Comparison of ENCODE assay signal across 21 mouse cellular contexts in genomic region chr10:42887040-42887439, GRCm38 (mm10). TPM values are rescaled to one million over a fixed set of nuclear protein-coding genes. Genes with fewer than 3 reads are reported as not detected.
DNase-seq lines count a peak whose midpoint lies in the region; ATAC-seq and TF ChIP-seq lines count a peak whose summit lies in the region.
"Had no signal": no experiment of that assay in that cellular context is flagged by ENCODE, and none has a peak within 500 bp of the region (broad histone marks: within the 10 kb centered on the region; RNA-seq: fewer than 3 reads in every experiment).

No protein-coding gene starts in this region.

- no peak for TF ChIP-seq CTCF in thymus, adult 2 months (IDR thresholded peaks at IDR 0.05; ENCODE audit: borderline replicate concordance, control insufficient read depth, extremely low read depth, insufficient read depth, low read length, poor library complexity)

- peak overlapping the region; percentile 48; the same call in 1 of the 2 replicates for H3K27ac ChIP-seq in forebrain, embryonic 10.5 days
- H3K27ac ChIP-seq in forebrain, embryonic 16.5 days (ENCODE audit: low read length), result no peak overlapping the region
- peak overlapping the region; percentile 82 for H3K27ac ChIP-seq in thymus, adult 2 months (ENCODE audit: control insufficient read depth, insufficient read depth, low read length)
- no peak overlapping the region for H3K27ac ChIP-seq in hindbrain, embryonic 12.5 days
- H3K27ac ChIP-seq: heart, embryonic 15.5 days; hindbrain, embryonic 10.5 days; intestine, embryonic 15.5 days; layer of hippocampus, adult 2 months; left cerebral cortex, adult 2 months; limb, embryonic 12.5 days; liver, embryonic 13.5 days; lung, embryonic 15.5 days had no signal

- ATAC-seq in forebrain, embryonic 16.5 days, result no peak
- no peak for ATAC-seq in hindbrain, embryonic 12.5 days (ENCODE audit: low FRiP score)
- ATAC-seq: intestine, embryonic 15.5 days; midbrain, embryonic 16.5 days had no signal

- H3K9me3 ChIP-seq in forebrain, embryonic 10.5 days, result no peaks in the 10 kb centered on the region
- no peaks in the 10 kb centered on the region for H3K9me3 ChIP-seq in forebrain, embryonic 16.5 days (ENCODE audit: control insufficient read depth, low read length)
- no peaks in the 10 kb centered on the region for H3K9me3 ChIP-seq in hindbrain, embryonic 12.5 days (replicated peaks)
- H3K9me3 ChIP-seq: heart, embryonic 15.5 days; hindbrain, embryonic 10.5 days; intestine, embryonic 15.5 days; limb, embryonic 12.5 days; liver, embryonic 13.5 days; lung, embryonic 15.5 days had no signal

- no peak overlapping the region for H3K9ac ChIP-seq in forebrain, embryonic 16.5 days (replicated peaks; ENCODE audit: low read depth, low read length)
- no peak overlapping the region for H3K9ac ChIP-seq in hindbrain, embryonic 12.5 days
- H3K9ac ChIP-seq: heart, embryonic 15.5 days; intestine, embryonic 15.5 days; limb, embryonic 12.5 days; liver, embryonic 13.5 days; lung, embryonic 15.5 days had no signal

- 15% methylated on average over 6 of the region's 6 CpGs for WGBS in forebrain, embryonic 10.5 days
- 7% methylated on average over 6 of the region's 6 CpGs for WGBS in forebrain, embryonic 16.5 days
- under 1% methylated on average over 6 of the region's 6 CpGs for WGBS in thymus, adult 2 months
- WGBS in hindbrain, embryonic 12.5 days, result 16% methylated on average over 6 of the region's 6 CpGs

- TF ChIP-seq POLR2A in thymus, adult 2 months (IDR thresholded peaks at IDR 0.05; ENCODE audit: control insufficient read depth, extremely low read depth, insufficient read depth, low read length, poor library complexity), result peak; percentile 44; the same call in 1 of the 2 replicates

- H3K4me1 ChIP-seq in forebrain, embryonic 10.5 days, result peaks cover 7% of the 10 kb centered on the region
- H3K4me1 ChIP-seq in forebrain, embryonic 16.5 days (replicated peaks; ENCODE audit: control insufficient read depth, insufficient read depth, low read length), result 0 out of 2 replicates have a peak, but pooled peaks cover 2% of the 10 kb centered on the region
- peaks cover 22% of the 10 kb centered on the region for H3K4me1 ChIP-seq in thymus, adult 2 months (replicated peaks; ENCODE audit: control insufficient read depth, insufficient read depth, low read length)
- peaks cover 6% of the 10 kb centered on the region; the same call in 1 of the 2 replicates for H3K4me1 ChIP-seq in hindbrain, embryonic 12.5 days
- H3K4me1 ChIP-seq: heart, embryonic 15.5 days; limb, embryonic 12.5 days; liver, embryonic 13.5 days; lung, embryonic 15.5 days had no signal

- DNase-seq in forebrain, embryonic 10.5 days (ENCODE audit: extremely low spot score, low spot score), result no peak
- DNase-seq in CD4-positive helper T cell, adult 2 months (ENCODE audit: low read depth, low spot score), result peak; percentile 66
- peak; percentile 26 for DNase-seq in ZHBTc4 (ENCODE audit: low read depth, low spot score)
- DNase-seq in thymus, adult 2 months, result peak; percentile 62
- no peak for DNase-seq in cerebellum, adult 11-12 months
- DNase-seq in Muller cell, postnatal 12 days (ENCODE audit: inconsistent ontology term), result no peak
- DNase-seq: adrenal gland, adult 2 months; cerebellum, postnatal 25 days; heart, adult 18-20 months; liver, embryonic 13.5 days had no signal

- no peak overlapping the region for H3K4me2 ChIP-seq in forebrain, embryonic 16.5 days (ENCODE audit: low read length)
- H3K4me2 ChIP-seq in hindbrain, embryonic 12.5 days (replicated peaks), result no peak overlapping the region
- H3K4me2 ChIP-seq: heart, embryonic 15.5 days; intestine, embryonic 15.5 days; limb, embryonic 12.5 days; liver, embryonic 13.5 days; lung, embryonic 15.5 days had no signal

- H3K4me3 ChIP-seq in forebrain, embryonic 10.5 days, result no peak overlapping the region
- H3K4me3 ChIP-seq in forebrain, embryonic 16.5 days (replicated peaks; ENCODE audit: low read length), result no peak overlapping the region
- H3K4me3 ChIP-seq in thymus, adult 2 months (ENCODE audit: control insufficient read depth, insufficient read depth, low read length), result peak overlapping the region; percentile 1; the same call in 1 of the 2 replicates
- no peak overlapping the region for H3K4me3 ChIP-seq in hindbrain, embryonic 12.5 days
- H3K4me3 ChIP-seq: erythroblast, embryonic 14.5 days; heart, embryonic 15.5 days; hindbrain, embryonic 10.5 days; intestine, embryonic 15.5 days; layer of hippocampus, adult 2 months; left cerebral cortex, adult 2 months; limb, embryonic 12.5 days; liver, embryonic 13.5 days; lung, embryonic 15.5 days had no signal

- no peaks in the 10 kb centered on the region for H3K36me3 ChIP-seq in forebrain, embryonic 10.5 days (replicated peaks)
- H3K36me3 ChIP-seq in forebrain, embryonic 16.5 days (ENCODE audit: control insufficient read depth, insufficient read depth), result no peaks in the 10 kb centered on the region
- no peaks in the 10 kb centered on the region for H3K36me3 ChIP-seq in thymus, adult 2 months (ENCODE audit: control insufficient read depth, insufficient read depth, low read length)
- H3K36me3 ChIP-seq in hindbrain, embryonic 12.5 days, result no peaks in the 10 kb centered on the region
- H3K36me3 ChIP-seq: heart, embryonic 15.5 days; hindbrain, embryonic 10.5 days; intestine, embryonic 15.5 days; limb, embryonic 12.5 days; liver, embryonic 13.5 days; lung, embryonic 15.5 days had no signal

- no peaks in the 10 kb centered on the region for H3K27me3 ChIP-seq in forebrain, embryonic 10.5 days (ENCODE audit: poor library complexity, severe bottlenecking)
- H3K27me3 ChIP-seq in forebrain, embryonic 16.5 days (replicated peaks; ENCODE audit: control insufficient read depth, insufficient read depth, low read length), result no peaks in the 10 kb centered on the region
- no peaks in the 10 kb centered on the region for H3K27me3 ChIP-seq in thymus, adult 2 months (ENCODE audit: control insufficient read depth, insufficient read depth, low read length)
- 0 out of 2 replicates have a peak, but pooled peaks cover 3% of the 10 kb centered on the region for H3K27me3 ChIP-seq in hindbrain, embryonic 12.5 days
- H3K27me3 ChIP-seq: heart, embryonic 15.5 days; intestine, embryonic 15.5 days; limb, embryonic 12.5 days; liver, embryonic 13.5 days; lung, embryonic 15.5 days had no signal

RNA-seq across cellular contexts. Expression of gene Scml4, which starts 26.9 kb away (rescaled TPM):
- polyA plus RNA-seq in forebrain, embryonic 10.5 days (2016; fragmentation: Nextera tagmentation; extraction: Ambion mirVana), result 0.19 and 0.36 TPM in 2 replicates
- polyA plus RNA-seq in forebrain, embryonic 16.5 days (2015; fragmentation: Nextera tagmentation; extraction: Ambion mirVana), result 9.5 and 10.4 TPM in 2 replicates
- polyA plus RNA-seq in thymus, adult 2 months (2012; rRNA removed), result 32.9 and 42.5 TPM in 2 replicates
- 4.0 and 4.3 TPM in 2 replicates for polyA plus RNA-seq in hindbrain, embryonic 12.5 days (2016; fragmentation: Nextera tagmentation; extraction: Ambion mirVana)
- polyA plus RNA-seq: erythroblast, embryonic 14.5 days had no signal

Comparison
In these comparisons a context has a peak if more than half of its experiments do, and no peak if none do; other contexts are left out.
1. H3K27ac ChIP-seq: peak in forebrain, embryonic 10.5 days (single experiment) and thymus, adult 2 months (single experiment); none in forebrain, embryonic 16.5 days (single experiment) and hindbrain, embryonic 12.5 days (single experiment).
2. DNase-seq: peak in CD4-positive helper T cell, adult 2 months (single experiment), ZHBTc4 (single experiment) and thymus, adult 2 months (single experiment); none in forebrain, embryonic 10.5 days (single experiment), cerebellum, adult 11-12 months (single experiment) and Muller cell, postnatal 12 days (single experiment).